Mouse (Mus musculus) adrenal gland, postnatal 10 days (tissue): ENCODE measurements around the gene Mpig6b. TPM values are rescaled to one million over a fixed set of nuclear protein-coding genes. Genes with fewer than 3 reads are reported as not detected.

ENCODE experiments used
- DNase-seq: peaks from one replicate; pipeline ENCODE4 v3.0.0; 2021; ENCODE audit warnings: mixed read lengths
- total RNA-seq, 2 experiments: library from RNA; stranded (reverse); gene quantifications; 2 replicates each; pipeline ENCODE4 v1.2.3; 2021

The Mpig6b gene
- total RNA-seq, 2 experiments from 2014 or later = 0.24 to 0.30 TPM

GRCm38 (mm10) chr17:35085208-35085865, 19.4 kb upstream of the Mpig6b start, which contains the start of gene Ly6g6f:
Ly6g6f (minus strand) TSS chr17:35085610.
- no peak for DNase-seq

GRCm38 (mm10) chr17:35083929-35084497, 18.0 kb upstream of the Mpig6b start:
- DNase-seq = no peak

GRCm38 (mm10) chr17:35082841-35083576, 17.0 kb upstream of the Mpig6b start:
- no peak for DNase-seq

GRCm38 (mm10) chr17:35080710-35081109, 14.7 kb upstream of the Mpig6b start:
- no peak for DNase-seq

GRCm38 (mm10) chr17:35080248-35080647, 14.3 kb upstream of the Mpig6b start:
- no peak for DNase-seq

- no peak for DNase-seq
These were observed 13.8 kb upstream of the Mpig6b start for GRCm38 (mm10) chr17:35079778-35080177.

- peak; percentile 53 for DNase-seq
These were observed 11.8 kb upstream of the Mpig6b start, which contains the start of gene Ly6g6d for GRCm38 (mm10) chr17:35077786-35078233. Ly6g6d (minus strand) TSS chr17:35078065.

- DNase-seq = no peak
These were observed 11.3 kb upstream of the Mpig6b start for GRCm38 (mm10) chr17:35077285-35077684.

- no peak for DNase-seq
These were observed 10.7 kb upstream of the Mpig6b start, which contains the start of gene Ly6g6e for GRCm38 (mm10) chr17:35076507-35077176. Ly6g6e (plus strand) TSS chr17:35076902.

- no peak for DNase-seq
These were observed 8.1 kb upstream of the Mpig6b start for GRCm38 (mm10) chr17:35074097-35074496.

- DNase-seq = no peak
These were observed 5.5 kb upstream of the Mpig6b start for GRCm38 (mm10) chr17:35071454-35071853.

GRCm38 (mm10) chr17:35070556-35071229, 4.7 kb upstream of the Mpig6b start:
- DNase-seq = no peak

GRCm38 (mm10) chr17:35068213-35068914, 2.4 kb upstream of the Mpig6b start:
- no peak for DNase-seq

GRCm38 (mm10) chr17:35064951-35065947, 735 bp downstream of the Mpig6b start, which contains the start of gene Ly6g6c:
Ly6g6c (plus strand) TSS chr17:35065388.
- DNase-seq = peak; percentile 52

- DNase-seq = no peak
These were observed 1.6 kb downstream of the Mpig6b start for GRCm38 (mm10) chr17:35064378-35064877.

- no peak for DNase-seq
These were observed 2.5 kb downstream of the Mpig6b start for GRCm38 (mm10) chr17:35063466-35063865.

GRCm38 (mm10) chr17:35061299-35061698, 4.7 kb downstream of the Mpig6b start:
- no peak for DNase-seq

- no peak for DNase-seq
These were observed 5.2 kb downstream of the Mpig6b start for GRCm38 (mm10) chr17:35060737-35061297.

GRCm38 (mm10) chr17:35060071-35060470, 5.9 kb downstream of the Mpig6b start:
- DNase-seq = no peak
